Mouse (Mus musculus) c-Kit-positive CD71-positive TER-119-negative erythroid progenitor cells, embryonic 14.5 days (primary cell): ENCODE data around the gene Dnah12.
"Not testable (repeated sequence)": the region's sequence is repeated elsewhere in the genome, so short reads cannot be mapped to it uniquely, and the experiment has no call there.

Experiments
- DNase-seq: peaks from one replicate; pipeline ENCODE4 v3.0.0-alpha.2; 2013; ENCODE audit warnings: low read depth

The Dnah12 gene

DNA sequence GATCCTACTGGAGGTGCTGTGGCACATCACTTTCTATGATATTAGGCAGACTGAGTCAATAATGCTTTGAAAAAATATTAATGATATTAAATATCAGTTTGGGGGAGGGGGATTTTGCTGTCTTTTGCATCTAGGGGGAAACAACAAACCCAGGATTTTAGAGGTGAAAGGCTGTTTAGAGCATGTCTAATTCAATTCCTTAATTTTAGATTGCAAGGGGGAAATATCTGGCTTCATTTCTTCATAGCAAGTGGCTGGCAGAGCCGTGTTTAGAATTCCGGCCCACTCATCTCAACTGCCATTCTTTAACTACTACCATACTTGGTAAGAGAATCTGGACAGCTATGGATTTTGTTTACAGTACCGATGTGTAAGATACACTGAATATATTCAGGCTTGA is at the start of gene Dnah12:
Dnah12 (plus strand) TSS at position 301 of the 400 bp plus-strand sequence.
- no peak for DNase-seq

DNA sequence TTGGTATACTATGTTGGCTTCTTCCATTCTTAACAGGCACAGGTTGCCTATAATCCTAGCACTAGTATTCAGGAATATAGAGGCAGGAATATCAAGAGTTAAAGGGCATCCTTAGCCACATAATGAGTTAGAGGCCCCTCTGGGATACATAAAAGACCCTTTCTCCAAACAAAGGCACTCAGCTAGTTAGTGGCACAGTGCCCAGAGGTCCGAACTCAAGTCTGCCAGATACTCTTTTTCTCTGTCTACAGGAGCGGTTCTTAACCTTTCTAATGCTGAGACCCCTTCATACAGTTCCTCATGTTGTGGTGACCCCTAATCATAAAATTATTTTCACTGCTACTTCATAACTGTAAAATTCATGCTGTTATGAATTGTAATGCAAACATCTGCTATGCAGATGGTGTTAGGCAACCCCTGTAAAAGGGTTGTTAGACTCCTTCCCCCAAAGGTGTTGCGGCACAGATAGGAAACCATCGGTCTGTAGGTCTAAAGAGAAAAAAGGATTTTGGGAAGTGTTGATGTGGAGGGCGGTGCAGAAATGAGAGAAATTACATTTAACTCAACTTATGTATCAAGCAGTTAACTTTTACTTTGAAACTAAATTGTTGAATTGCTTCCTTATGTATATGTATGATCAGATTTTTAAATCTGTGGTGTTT is 47.0 kb upstream of the Dnah12 start:
- DNase-seq = no peak

DNA sequence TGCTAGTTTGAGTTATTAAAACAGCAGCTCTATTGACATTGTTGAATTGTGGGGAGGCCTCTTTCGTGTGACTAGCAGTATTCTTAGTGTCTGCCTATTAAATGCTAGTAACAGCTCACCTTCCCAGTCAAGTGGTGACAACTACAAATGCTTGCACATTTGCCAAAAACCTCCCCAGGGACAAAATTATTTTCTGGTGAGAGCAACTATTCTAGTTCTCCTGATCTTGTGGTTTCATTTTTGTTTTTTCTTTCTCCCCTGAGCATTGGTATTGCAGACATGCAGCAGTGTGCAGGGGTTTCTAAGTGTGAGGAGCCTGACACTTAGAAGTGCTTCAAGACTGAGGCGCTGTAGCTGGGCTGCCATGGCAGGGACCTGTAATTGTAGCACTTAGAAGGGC is 45.3 kb upstream of the Dnah12 start:
- no peak for DNase-seq

DNA sequence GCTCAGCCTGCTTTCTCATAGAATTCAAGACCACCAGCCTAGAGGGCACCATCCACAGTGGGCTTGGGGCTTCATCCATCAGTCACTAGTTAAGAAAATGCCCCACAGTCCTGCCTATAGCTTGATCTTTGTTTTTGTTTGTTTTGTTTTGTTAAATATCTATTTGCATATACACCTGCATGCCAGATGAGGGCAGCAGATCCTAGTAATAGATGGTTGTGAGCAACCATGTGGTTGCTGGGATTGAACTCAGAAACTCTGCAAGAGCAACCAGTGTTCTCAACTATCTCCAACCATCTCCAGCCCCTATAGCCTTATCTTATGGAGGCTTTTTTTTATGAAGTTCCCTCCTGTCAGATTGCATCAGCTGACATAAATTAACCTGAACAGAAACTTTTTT is 41.2 kb upstream of the Dnah12 start:
- no peak for DNase-seq

DNA sequence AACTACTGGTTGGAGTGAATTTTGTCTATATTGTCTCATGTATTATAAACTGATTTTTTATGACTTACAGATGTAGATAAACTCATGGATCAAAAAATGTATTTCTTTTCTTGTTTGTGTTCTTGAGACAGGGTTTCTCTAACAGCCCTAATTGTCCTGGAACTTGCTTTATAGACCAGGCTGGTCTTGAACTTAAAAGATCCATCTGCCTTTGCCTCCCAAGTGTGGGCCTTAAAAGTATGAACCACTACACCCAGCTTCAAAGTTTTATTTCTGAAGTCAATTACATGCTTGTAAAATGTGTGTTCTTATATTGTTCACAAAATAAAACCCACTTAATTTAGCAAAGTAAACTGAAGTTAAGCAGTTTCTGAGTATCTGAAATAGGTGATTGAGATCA is 34.9 kb upstream of the Dnah12 start:
- no peak for DNase-seq

DNA sequence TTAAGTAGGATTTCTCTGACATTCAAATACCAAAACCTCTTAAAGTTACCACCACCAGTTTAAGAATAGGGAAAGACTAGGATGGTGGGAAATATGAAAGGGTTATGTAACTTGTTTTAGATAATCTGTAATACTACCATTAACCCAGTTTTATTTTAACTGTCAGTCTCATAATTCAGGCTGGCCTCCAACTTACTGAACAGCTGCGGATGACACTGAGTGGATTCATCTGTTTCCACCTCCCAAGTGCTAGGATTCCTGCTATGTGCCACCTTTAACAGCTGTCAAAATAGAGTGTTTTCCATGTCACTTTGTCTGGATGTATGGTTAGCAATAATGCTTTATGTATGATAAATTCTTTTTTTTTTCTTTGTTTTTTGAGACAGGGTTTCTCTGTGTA is 32.8 kb upstream of the Dnah12 start:
- no peak for DNase-seq

DNA sequence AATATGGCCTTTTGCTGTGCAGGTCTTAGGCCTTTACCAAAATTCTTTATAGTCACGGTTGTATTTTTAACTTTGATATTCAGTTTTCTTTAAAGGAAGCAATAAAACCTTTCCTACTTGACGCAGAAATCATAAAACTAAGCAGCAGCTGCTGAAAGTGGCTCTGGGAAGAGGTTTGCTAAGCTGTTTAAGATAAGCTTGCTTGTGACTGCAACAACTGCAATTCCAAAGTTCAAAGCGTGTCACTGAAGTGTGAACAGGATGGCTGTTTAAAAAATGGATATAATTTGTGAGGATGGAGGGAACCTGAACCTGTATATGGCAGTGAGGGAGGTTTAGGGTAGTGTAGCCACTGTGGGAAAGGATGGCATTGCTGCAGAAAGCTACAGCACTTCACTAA is 31.1 kb upstream of the Dnah12 start:
- no peak for DNase-seq

DNA sequence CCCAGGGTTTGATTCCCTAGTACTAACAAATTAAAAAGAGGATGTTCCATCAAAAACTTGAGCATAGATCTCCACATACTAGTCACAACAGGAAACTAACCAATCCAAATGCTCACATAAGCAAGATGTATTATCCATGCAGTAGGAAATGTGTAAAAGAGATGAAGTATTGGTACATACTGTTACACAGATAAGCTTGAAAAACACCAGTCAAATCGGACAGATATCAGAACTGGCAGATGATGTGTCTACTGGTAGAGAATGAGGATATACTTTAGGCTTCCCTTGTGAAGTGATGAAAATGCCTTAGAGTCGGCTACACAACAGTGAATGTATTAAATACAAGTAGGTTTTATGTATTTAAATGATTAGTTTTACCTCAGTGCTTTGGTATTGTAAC is 30.6 kb upstream of the Dnah12 start:
- no peak for DNase-seq

DNA sequence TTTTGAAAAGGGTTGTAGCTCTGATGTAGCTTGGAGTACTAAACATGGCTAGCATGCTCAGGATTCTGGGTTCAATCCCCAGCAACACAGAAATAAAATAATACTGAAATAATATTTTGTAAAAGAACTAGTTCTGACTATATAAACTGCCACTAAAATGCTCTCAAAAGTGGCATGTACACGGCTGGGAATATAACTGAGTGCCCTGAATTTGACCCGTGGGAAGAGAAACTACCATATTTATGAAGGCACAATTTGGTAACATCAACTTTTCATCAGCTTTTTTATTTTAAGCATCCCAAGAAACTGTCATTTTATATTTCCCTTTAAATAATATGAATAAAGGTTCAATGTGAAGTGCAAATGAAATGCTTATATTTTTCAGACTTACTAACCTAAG is 29.2 kb upstream of the Dnah12 start:
- DNase-seq = no peak

DNA sequence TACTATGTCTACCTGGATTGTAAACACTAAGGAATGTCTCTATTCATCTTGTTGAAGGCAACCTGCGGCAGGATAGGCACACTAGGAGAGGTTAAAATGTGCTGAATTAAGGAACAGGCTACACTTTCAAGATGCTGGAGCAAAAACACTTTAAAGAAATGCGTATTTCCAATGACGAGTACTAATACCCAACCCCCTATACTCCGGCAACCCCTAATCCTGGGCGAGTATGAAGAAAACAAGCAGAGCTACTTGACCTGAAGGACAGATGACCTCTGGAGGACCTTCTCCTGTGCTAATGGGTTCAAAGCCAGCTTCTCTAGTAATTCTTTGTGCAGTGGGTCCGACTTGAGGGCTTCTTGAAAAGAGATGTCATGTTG is 25.1 kb upstream of the Dnah12 start:
- no peak for DNase-seq

DNA sequence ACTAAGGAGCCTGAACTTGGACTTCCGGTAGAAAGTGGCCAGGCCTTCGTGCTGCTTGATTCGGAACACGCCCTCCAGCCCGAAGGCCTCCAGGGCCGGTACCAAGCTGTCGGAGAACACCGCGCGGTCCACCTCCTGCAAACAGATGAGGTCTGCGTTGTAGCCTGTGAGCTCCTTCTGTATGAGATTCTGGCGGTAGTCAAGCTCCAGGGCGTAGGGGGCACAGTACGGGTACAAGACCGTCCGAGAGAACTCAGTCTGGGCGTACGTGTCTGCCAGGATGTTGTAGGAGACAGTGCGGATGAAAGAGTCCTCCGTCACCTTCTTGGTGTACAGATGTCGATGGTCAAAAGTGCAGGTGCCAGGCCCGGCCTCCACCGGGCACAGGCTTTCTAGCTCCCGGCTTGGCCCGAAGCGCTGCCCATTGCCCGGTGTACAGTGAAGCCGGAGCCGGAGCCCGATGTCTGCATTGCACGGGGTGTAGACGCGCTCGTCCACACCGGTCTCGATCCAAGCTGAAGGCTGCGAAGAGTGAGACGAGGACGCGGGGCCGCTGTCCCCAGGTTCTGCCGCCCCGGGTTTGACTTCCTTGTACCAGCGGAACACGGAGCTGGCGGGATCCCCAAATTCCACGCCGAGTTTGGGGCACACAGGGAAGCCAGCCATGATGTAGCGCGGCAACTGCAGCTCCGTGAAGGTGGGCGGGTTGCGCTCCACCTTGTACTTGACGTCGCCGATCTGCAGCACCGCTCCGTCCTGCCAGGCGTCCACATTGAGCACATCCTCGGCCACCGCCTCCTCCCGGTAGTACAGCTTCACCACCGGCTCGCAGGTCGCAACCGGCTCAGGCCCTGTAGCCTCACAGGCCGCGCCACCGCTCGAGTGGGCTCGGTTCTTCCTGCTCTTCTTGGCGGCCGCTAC is 24.4 kb upstream of the Dnah12 start:
- peak; percentile 50 for DNase-seq

DNA sequence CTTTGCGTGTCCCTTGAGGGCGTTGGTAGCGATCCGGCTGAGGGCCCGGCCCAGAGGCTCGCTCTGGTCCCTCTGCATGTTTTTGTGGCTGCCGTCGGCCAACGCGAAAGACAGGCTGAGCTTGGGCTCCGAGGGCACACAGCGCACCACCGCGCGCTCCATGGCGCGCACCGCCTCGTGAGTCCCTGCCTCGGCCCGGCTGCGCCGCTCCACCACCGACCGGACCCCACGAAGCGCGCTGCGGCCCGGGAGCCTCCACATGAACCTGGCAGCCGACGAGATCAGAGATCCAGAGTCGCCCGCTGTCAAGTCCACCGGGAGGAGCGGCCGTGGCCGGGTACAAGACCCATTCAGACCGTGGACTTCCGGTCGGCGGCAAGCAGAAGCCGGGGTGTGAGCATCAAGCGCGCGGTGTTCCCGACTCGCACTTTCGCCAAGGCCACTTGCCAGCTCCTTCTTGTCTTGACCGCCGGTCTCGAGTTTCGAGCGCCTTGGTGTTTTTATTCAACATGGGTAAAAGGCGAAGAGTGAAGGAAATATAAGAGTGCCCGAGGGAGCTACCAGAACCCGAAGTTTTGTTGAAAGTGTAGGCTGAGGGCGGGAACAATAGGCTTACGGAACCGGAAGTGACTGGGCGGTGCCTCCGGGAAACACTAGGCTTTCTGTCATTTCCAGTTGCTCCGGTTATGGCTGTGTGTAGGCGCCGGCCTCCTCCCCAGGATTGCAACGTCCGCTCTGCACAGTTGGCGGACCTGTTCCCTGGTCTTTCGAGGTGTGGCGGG is 23.6 kb upstream of the Dnah12 start, which contains the start of gene Pde12:
Pde12 (minus strand) TSS at position 592 of the 782 bp plus-strand sequence.
- peak; percentile 93 for DNase-seq

DNA sequence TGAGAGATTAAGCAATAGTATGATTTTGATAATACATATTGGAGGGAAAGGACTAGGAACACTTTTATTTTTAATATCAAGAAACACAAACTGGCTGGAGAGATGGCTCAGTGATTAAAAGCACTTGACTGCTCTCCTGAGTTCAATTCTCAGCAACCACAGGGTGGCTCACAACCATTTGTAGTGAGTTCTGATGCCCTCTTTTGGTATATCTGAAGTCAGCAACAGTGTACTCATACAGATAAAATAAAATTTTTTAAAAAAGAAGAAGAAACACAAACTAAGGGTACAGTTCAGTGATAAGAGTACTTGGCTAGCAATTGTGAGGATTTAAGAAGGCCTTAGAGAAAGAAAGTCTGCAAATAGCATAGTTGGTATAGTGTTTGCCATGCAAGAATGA is 22.1 kb upstream of the Dnah12 start:
- no peak for DNase-seq

DNA sequence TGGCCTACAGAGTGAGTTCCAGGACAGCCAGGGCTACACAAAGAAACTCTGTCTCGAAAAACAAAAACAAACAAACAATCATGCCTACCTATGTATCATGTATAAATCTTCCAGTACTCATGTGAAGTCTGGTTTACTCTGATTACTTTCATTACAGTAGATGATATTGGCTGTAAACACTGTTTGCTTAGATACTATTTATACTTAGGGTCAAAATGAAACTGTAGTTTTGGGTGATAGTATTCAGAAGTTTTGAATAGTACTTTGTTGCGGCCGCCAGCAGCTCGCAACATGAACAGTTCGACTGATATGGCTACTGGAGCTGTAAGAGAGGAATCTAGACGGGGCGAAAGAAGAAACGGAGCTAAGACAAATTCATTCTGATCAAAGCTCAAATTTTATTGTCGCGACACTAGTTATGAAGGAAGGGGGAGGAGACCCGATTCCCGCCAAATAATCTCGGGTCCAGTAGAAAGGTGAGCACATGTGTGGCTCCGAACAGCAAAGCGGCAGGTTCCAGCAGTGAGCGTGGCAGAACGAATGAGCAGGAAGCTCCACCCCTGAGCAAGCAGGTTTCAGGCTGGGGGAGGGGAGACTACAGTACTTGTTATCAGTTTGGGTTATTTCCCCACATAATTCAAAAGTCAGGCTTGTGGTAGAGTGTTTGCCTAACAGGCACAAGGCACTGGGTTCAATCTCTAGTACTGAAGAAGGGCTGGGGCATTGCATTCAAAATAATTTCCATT is 21.0 kb upstream of the Dnah12 start:
- not testable (repeated sequence) for DNase-seq

DNA sequence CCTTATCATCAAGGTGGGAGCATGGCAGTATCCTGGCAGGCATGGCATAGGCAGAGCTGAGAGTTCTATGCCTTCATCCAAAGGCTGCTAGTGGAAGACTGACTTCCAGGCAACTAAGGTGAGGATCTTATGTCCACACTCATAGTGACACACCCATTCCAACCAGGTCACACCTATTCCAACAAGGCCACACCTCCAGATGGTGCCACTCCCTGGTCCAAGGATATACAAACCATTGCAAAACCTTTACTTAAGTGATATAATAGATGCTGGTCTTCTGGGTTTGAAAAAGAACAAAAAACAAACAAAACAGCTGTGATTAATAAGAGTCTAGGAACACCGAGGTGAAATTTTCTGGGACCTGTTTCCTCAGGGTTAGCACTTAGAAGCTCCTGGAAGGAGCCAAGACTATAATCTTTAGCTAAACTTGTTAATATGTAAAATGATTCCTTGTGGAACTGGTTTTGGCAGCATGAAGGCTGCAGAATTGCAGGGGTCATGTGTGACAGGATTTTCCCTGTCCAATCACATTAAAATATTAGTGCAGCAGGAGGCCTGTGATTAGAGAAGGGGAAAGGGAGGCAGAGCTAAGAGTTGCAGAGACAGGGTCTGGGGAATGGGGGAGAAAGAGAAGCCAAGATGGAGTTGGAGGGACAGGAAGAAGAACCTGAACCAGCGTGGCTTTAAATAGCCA is 18.5 kb upstream of the Dnah12 start:
- not testable (repeated sequence) for DNase-seq

DNA sequence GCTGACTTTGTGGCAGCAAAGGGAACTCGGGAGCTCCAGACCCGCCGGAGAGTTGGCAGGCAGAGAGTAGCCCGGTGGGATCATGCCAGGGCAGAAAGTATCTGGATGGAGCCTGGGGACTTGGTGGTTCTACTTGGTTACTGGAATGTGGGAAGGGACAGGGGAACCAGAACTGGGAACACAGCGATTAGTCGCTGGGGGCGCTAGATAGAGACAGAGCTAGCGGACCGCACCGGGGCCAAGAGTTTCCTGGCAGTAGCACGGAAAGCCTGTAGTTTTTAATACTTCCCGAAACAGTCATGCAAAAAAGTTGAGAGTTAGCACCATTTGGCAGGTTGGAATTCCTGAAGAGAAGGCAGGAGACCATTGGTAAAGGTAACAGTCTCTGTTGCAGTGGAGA is 17.7 kb upstream of the Dnah12 start:
- DNase-seq = no peak

DNA sequence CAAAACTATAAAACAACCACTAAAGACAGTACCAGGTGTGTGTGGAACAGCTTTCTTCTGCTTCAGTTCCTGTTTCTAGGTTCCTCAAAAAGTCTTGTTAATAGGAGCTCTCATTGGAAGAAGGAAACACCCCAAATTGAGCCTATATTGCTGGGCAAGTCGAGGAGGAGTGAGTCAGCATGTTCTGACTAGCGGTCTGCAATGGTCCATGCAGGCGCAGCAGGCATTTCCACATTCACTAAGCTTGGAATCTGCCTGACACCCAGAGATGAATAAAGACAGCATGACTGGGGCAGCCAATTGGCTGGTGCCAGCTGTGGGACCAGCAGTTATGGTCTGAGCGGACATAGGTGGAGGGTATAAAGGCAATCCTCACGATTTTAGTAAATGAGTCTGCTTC is 17.3 kb upstream of the Dnah12 start:
- DNase-seq = no peak

DNA sequence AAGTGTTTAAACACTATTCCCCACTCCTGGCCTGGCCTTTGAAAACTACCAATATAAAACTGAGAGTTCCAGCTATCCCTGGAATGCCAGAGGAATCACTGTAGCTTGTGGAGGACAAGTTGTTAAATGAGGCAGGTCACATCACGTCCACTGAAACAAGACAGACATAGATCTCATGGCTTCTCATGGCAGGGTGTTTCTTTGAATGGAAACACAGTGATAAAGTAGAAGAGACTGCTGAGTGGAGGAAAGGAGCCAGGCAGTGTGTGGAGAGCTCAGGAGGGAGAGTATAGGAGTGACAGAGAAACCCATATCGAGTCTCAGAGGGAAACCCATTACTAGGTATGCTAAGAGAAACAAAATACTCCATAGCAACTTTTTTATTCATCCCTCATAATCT is 2.3 kb upstream of the Dnah12 start:
- no peak for DNase-seq

DNA sequence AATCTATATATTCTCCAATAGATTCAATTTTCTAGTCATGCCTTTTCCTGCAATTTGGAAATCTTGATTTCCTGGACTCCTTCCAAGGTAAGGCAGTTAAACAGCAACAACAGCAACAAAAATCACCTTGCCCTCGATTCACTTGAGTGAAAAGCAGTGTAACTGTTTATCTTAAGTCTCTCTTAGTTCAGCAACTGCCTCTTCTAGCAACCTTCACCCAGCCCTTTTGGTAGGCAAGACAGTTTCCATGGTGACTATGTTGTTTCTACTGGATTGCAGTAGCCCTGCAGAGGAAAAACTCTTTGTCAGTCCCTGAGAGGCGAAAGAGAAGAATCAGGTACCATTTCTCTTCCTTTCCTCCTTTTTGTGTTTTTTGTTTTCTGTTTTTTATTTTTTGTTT is 1.7 kb upstream of the Dnah12 start:
- no peak for DNase-seq

DNA sequence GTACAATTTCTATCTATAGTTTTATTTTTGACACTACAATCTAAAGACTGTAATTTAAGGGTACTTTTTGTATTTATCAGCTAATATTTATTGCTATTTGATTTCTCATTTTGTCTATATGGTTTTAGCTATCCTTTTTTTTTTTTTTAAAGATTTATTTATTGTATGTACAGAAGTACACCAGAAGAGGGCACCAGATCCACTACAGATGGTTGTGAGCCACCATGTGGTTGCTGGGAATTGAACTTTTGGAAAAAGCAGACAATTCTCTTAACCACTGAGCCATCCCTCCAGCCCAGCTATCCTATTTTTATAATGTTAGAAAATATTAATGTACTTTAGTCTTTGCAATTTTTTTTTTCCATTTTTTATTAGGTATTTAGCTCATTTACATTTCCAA is 4.8 kb downstream of the Dnah12 start:
- DNase-seq = peak; percentile 30

DNA sequence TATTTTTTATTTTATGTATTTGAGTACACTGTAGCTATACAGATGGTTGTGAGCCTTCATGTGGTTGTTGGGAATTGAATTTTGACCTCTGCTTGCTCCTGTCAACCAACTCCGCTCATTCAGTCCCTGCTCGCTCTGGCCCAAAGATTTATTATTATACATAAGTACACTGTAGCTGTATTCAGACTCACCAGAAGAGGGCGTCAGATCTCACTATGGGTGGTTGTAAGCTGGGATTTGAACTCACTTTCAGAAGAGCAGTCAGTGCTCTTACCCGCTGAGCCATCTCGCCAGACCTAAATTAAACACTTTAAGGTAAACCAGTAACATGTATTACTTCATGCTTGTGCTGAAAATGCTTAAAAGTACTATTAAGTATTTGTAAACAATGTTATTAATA is 12.2 kb downstream of the Dnah12 start:
- not testable (repeated sequence) for DNase-seq
